Mouse (Mus musculus) left cerebral cortex, adult 8-10 months (tissue): ENCODE results near the gene Mrgpra3. TPM values are rescaled to one million over a fixed set of nuclear protein-coding genes. Genes with fewer than 3 reads are reported as not detected.

Experiments
- DNase-seq, 2 experiments: peaks; one replicate each; pipeline ENCODE4 v3.0.0; 2022; ENCODE audit warnings: low spot score in 2 of 2
- total RNA-seq, 4 experiments: library from RNA; stranded (reverse); gene quantifications; 2 replicates each; pipeline ENCODE4 v1.2.4; 2022

Gene Mrgpra3
- not detected for total RNA-seq

- DNase-seq: no peak
These were observed at the start of gene Mrgpra3 for GRCm38 (mm10) chr7:47601272-47601671. TSS of gene Mrgpra3 (minus strand) at chr7:47601372.

Other genes with a start within 250 kb of the Mrgpra3 start
- not detected for gene Mrgpra1, start 247.1 kb downstream of the Mrgpra3 start, total RNA-seq
- not detected for gene Mrgpra2a, start 149.2 kb downstream of the Mrgpra3 start, total RNA-seq
- not detected for gene Mrgpra2b, start 72.5 kb downstream of the Mrgpra3 start, total RNA-seq